Mouse (Mus musculus): ENCODE data around the gene Vmn2r85. TPM values are rescaled to one million over a fixed set of nuclear protein-coding genes. Genes with fewer than 3 reads are reported as not detected.
"Not testable (repeated sequence)": the region's sequence is repeated elsewhere in the genome, so short reads cannot be mapped to it uniquely, and the experiment has no call there.

Vmn2r85 gene
- polyA plus RNA-seq, 1 experiment from 2014 or later: not detected

- WGBS: 87% methylated on average over 28 of the region's 35 CpGs
- H3K36me3 ChIP-seq (ENCODE audit: control insufficient read depth, insufficient read depth, low read length); H3K9ac ChIP-seq (ENCODE audit: low read length); H3K4me1 ChIP-seq (ENCODE audit: control insufficient read depth, insufficient read depth, low read length); H3K4me3 ChIP-seq (ENCODE audit: low read depth, low read length); DNase-seq (ENCODE audit: low spot score); ATAC-seq; H3K27me3 ChIP-seq (replicated peaks; ENCODE audit: control insufficient read depth, insufficient read depth, low read length); H3K4me2 ChIP-seq (ENCODE audit: low read length); H3K27ac ChIP-seq (ENCODE audit: low read depth, low read length); H3K9me3 ChIP-seq (replicated peaks; ENCODE audit: control insufficient read depth, low read length): not testable (repeated sequence)
These were observed 17.3 kb downstream of the Vmn2r85 start for GRCm38 (mm10) chr10:130412167-130412698.

DNA sequence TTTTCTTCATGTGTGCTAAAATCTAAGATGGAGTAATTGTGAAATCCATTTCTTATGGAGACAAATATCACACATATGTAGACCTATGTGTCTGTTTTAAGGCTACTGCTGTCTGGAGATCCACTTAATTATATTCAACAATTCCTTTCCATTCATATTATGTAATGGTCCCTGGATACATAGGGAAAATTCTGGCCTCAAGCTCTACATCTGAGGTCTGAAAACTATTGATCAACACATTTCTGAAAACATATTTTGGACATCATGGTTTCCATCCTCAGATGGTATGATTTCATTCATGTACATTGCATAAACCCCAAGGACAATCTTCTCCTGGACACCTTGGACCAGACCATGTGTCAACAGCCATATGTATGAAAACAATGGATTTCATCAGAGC is 35.3 kb downstream of the Vmn2r85 start, which contains the start of gene Vmn2r84:
TSS of gene Vmn2r84 (minus strand) at position 101 of the 400 bp plus-strand sequence.
- Histone ChIP-seq H3K27me3 (replicated peaks; ENCODE audit: control insufficient read depth, insufficient read depth, low read length) (no peaks in the 10 kb centered on the region), H3K36me3 (ENCODE audit: control insufficient read depth, insufficient read depth, low read length) (no peaks in the 10 kb centered on the region), H3K4me2 (ENCODE audit: low read length) (no peak within 1 kb of the TSS), H3K9me3 (replicated peaks; ENCODE audit: control insufficient read depth, low read length) (no peaks in the 10 kb centered on the region), H3K4me3 (ENCODE audit: low read depth, low read length) (no peak within 1 kb of the TSS), H3K27ac (ENCODE audit: low read depth, low read length) (no peak within 1 kb of the TSS), H3K9ac (ENCODE audit: low read length) (no peak within 1 kb of the TSS), H3K4me1 (ENCODE audit: control insufficient read depth, insufficient read depth, low read length) (no peaks in the 10 kb centered on the region)
- DNase-seq (ENCODE audit: low spot score): no peak
- ATAC-seq: no peak

GRCm38 (mm10) chr10:130375145-130375544 is 54.4 kb downstream of the Vmn2r85 start:
- 92% methylated on average over 2 of the region's 2 CpGs for WGBS
- DNase-seq (ENCODE audit: low spot score): no peak
- ATAC-seq: no peak

GRCm38 (mm10) chr10:130372491-130373173 is 56.9 kb downstream of the Vmn2r85 start:
- no peak overlapping the region for H3K9ac ChIP-seq (ENCODE audit: low read length)
- no peaks in the 10 kb centered on the region for H3K9me3 ChIP-seq (replicated peaks; ENCODE audit: control insufficient read depth, low read length)
- no peaks in the 10 kb centered on the region for H3K4me1 ChIP-seq (ENCODE audit: control insufficient read depth, insufficient read depth, low read length)
- no peak overlapping the region for H3K4me2 ChIP-seq (ENCODE audit: low read length)
- DNase-seq (ENCODE audit: low spot score) (no peak), ATAC-seq (no peak)
- H3K27me3 ChIP-seq (replicated peaks; ENCODE audit: control insufficient read depth, insufficient read depth, low read length): no peaks in the 10 kb centered on the region
- H3K36me3 ChIP-seq (ENCODE audit: control insufficient read depth, insufficient read depth, low read length): no peaks in the 10 kb centered on the region
- H3K27ac ChIP-seq (ENCODE audit: low read depth, low read length): no peak overlapping the region
- 83% methylated on average over 2 of the region's 2 CpGs for WGBS
- no peak overlapping the region for H3K4me3 ChIP-seq (ENCODE audit: low read depth, low read length)

More at GRCm38 (mm10) chr10:130375145-130375544, 54.4 kb downstream of the Vmn2r85 start:
- Histone ChIP-seq H3K4me1 (ENCODE audit: control insufficient read depth, insufficient read depth, low read length) (no peaks in the 10 kb centered on the region), H3K4me2 (ENCODE audit: low read length) (no peak overlapping the region), H3K27me3 (replicated peaks; ENCODE audit: control insufficient read depth, insufficient read depth, low read length) (no peaks in the 10 kb centered on the region), H3K9me3 (replicated peaks; ENCODE audit: control insufficient read depth, low read length) (no peaks in the 10 kb centered on the region), H3K27ac (ENCODE audit: low read depth, low read length) (no peak overlapping the region), H3K4me3 (ENCODE audit: low read depth, low read length) (no peak overlapping the region), H3K36me3 (ENCODE audit: control insufficient read depth, insufficient read depth, low read length) (no peaks in the 10 kb centered on the region), H3K9ac (ENCODE audit: low read length) (no peak overlapping the region)

- Histone ChIP-seq H3K4me3 (ENCODE audit: low read depth, low read length) (no peak overlapping the region), H3K4me2 (ENCODE audit: low read length) (no peak overlapping the region)
These were observed 57.9 kb downstream of the Vmn2r85 start for GRCm38 (mm10) chr10:130371644-130372043.

DNA sequence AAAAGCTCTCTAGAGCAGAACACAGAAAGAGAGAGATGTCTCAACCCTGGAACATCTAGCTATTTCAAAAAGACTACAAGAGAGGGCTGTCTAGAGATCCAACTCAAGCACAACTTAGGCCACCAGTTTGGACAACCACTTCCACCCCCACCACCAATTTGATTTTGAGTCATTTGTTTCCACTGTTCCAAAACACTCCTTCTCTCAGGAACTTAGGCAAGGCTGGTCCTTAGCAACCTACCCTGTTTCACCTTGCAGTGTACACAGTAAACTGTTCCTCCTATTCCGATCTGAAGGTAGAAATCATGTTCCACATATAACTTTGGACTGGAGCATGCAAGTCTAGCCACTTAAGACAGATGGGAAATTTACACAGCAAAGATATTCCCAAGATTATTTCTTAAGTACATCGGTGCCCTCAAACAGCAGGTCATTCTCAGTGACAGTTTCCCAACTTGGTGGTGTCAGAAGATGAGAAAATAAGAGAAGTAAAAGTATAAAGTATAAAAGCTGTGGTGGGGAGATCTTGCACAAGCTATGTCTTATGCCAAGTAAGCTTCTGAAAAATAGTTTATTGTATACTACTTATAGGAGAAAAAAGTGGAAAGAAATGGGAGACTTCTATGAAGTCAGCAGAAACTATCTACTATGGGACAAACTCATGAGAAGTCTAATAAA is 59.4 kb downstream of the Vmn2r85 start:
- Histone ChIP-seq H3K4me3 (ENCODE audit: low read depth, low read length) (no peak overlapping the region), H3K9ac (ENCODE audit: low read length) (no peak overlapping the region), H3K4me1 (ENCODE audit: control insufficient read depth, insufficient read depth, low read length) (no peaks in the 10 kb centered on the region), H3K4me2 (ENCODE audit: low read length) (no peak overlapping the region), H3K27me3 (replicated peaks; ENCODE audit: control insufficient read depth, insufficient read depth, low read length) (no peaks in the 10 kb centered on the region), H3K27ac (ENCODE audit: low read depth, low read length) (no peak overlapping the region), H3K36me3 (ENCODE audit: control insufficient read depth, insufficient read depth, low read length) (no peaks in the 10 kb centered on the region), H3K9me3 (replicated peaks; ENCODE audit: control insufficient read depth, low read length) (no peaks in the 10 kb centered on the region)
- WGBS: 93% methylated on average over 2 of the region's 2 CpGs
- ATAC-seq (no peak), DNase-seq (ENCODE audit: low spot score) (no peak)

More at GRCm38 (mm10) chr10:130371644-130372043, 57.9 kb downstream of the Vmn2r85 start:
- Histone ChIP-seq H3K9me3 (replicated peaks; ENCODE audit: control insufficient read depth, low read length) (no peaks in the 10 kb centered on the region), H3K27me3 (replicated peaks; ENCODE audit: control insufficient read depth, insufficient read depth, low read length) (no peaks in the 10 kb centered on the region), H3K9ac (ENCODE audit: low read length) (no peak overlapping the region), H3K36me3 (ENCODE audit: control insufficient read depth, insufficient read depth, low read length) (no peaks in the 10 kb centered on the region), H3K27ac (ENCODE audit: low read depth, low read length) (no peak overlapping the region), H3K4me1 (ENCODE audit: control insufficient read depth, insufficient read depth, low read length) (no peaks in the 10 kb centered on the region)
- DNase-seq (ENCODE audit: low spot score) (no peak), ATAC-seq (no peak)
- whole genome bisulfite sequencing: 58% methylated on average over 1 of the region's 1 CpGs

DNA sequence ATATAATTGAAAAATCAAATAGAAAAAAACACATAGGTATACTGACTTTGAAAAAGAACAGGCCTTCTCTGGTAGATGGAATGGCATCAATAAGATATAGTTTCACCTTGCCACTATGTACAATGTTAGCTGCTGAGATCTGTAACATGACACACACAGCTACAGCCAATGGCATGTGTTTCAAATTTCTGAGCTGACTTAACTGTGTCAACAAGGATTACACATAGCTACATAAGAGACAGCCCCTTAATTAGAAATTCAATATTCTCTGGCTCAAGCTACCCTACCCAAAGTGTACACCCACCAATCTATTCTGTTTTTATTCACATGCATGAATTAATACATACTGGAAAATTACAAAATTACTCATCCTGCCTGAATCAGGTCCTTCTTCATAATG is 61.1 kb downstream of the Vmn2r85 start:
- ATAC-seq: no peak
- no peak overlapping the region for H3K27ac ChIP-seq (ENCODE audit: low read depth, low read length)

DNA sequence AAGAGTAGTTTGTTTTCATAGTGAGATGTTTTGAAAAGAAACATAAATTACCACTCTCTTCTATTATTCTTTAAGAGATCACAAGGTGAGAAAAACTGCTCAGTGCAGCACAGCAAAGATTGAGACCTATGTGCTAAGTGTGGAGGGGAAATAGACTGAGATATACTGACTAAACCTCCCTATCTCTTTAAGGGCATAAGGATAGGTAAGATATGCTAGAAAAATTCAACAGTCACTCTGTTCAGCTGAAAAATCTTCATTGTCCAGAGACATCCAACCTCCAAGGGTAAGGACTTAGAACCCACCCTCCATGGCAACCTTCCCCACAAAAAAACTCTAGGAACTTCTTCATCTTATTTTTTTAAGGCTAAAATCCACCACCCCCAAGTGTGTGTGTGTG is 64.7 kb downstream of the Vmn2r85 start:
- H3K9me3 ChIP-seq (replicated peaks; ENCODE audit: control insufficient read depth, low read length): no peaks in the 10 kb centered on the region
- no peaks in the 10 kb centered on the region for H3K27me3 ChIP-seq (replicated peaks; ENCODE audit: control insufficient read depth, insufficient read depth, low read length)
- no peaks in the 10 kb centered on the region for H3K36me3 ChIP-seq (ENCODE audit: control insufficient read depth, insufficient read depth, low read length)
- no peak overlapping the region for H3K4me2 ChIP-seq (ENCODE audit: low read length)
- no peak for DNase-seq (ENCODE audit: low spot score)
- H3K9ac ChIP-seq (ENCODE audit: low read length): no peak overlapping the region
- H3K27ac ChIP-seq (ENCODE audit: low read depth, low read length): no peak overlapping the region
- H3K4me1 ChIP-seq (ENCODE audit: control insufficient read depth, insufficient read depth, low read length): no peaks in the 10 kb centered on the region
- ATAC-seq: no peak
- H3K4me3 ChIP-seq (ENCODE audit: low read depth, low read length): no peak overlapping the region

More for the DNA sequence above, 61.1 kb downstream of the Vmn2r85 start:
- no peak overlapping the region for H3K4me2 ChIP-seq (ENCODE audit: low read length)
- H3K9ac ChIP-seq (ENCODE audit: low read length): no peak overlapping the region
- no peaks in the 10 kb centered on the region for H3K36me3 ChIP-seq (ENCODE audit: control insufficient read depth, insufficient read depth, low read length)
- no peaks in the 10 kb centered on the region for H3K9me3 ChIP-seq (replicated peaks; ENCODE audit: control insufficient read depth, low read length)
- no peak for DNase-seq (ENCODE audit: low spot score)
- H3K27me3 ChIP-seq (replicated peaks; ENCODE audit: control insufficient read depth, insufficient read depth, low read length): no peaks in the 10 kb centered on the region
- no peak overlapping the region for H3K4me3 ChIP-seq (ENCODE audit: low read depth, low read length)
- H3K4me1 ChIP-seq (ENCODE audit: control insufficient read depth, insufficient read depth, low read length): no peaks in the 10 kb centered on the region

Data from forebrain, embryonic 14.5 days (tissue).